Mouse (Mus musculus) cerebellum, adult 2 months (tissue): Measurements from ENCODE around the gene Cldn34c1.
"Not testable (repeated sequence)": the region's sequence is repeated elsewhere in the genome, so short reads cannot be mapped to it uniquely, and the experiment has no call there.

Experiments used
- CTCF ChIP-seq: fragments of 200-500 bp; IDR thresholded peaks from 2 replicates; pipeline ENCODE4 v1.5.1; 2011; ENCODE audit warnings: low read depth, mild to moderate bottlenecking, control low read depth, low read length, moderate library complexity, borderline replicate concordance; ENCODE audit not compliant: insufficient read depth
- POLR2A ChIP-seq: fragments of 200-500 bp; IDR thresholded peaks from 2 replicates; pipeline ENCODE4 v1.6.1; 2011; ENCODE audit warnings: low read length, control low read depth, borderline replicate concordance; ENCODE audit not compliant: insufficient read depth

- TF ChIP-seq POLR2A, CTCF: not testable (repeated sequence)
Observed at GRCm38 (mm10) chrX:123104692-123105091, 1.4 kb downstream of the Cldn34c1 start.
